Mouse (Mus musculus): ENCODE results near the gene Mgat5.

DNA sequence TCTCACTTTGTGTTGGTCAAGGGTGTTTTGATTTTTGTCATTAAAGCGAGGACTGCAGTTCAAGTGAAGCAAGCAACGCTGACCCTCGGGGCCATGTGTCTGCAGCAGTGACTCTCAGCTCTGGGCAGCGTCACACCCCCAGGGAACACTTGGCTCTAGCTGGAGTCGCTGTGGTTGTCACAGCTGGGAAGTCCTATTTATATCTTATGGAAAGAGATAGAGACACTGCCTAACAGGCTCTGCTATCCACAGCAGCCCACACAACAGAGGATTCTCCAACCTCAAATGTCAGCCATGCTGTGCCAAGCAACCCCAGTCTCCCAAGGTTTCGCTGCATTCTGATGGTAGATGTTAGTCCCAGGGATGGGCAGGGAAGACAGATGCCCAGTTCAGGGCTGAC lies 125.0 kb downstream of the Mgat5 start:
- TF ChIP-seq GATA1 (IDR thresholded peaks at IDR 0.05; ENCODE audit: low read length) (no peak), TAL1 (IDR thresholded peaks at IDR 0.05; ENCODE audit: low read length) (no peak)

Data from erythroblast, embryonic 14.5 days (primary cell).